Mouse (Mus musculus) bone marrow macrophage, adult 2 months (primary cell): Measurements from ENCODE around the gene Prorsd1. TPM values are rescaled to one million over a fixed set of nuclear protein-coding genes. Genes with fewer than 3 reads are reported as not detected.

ENCODE experiments used
- H3K27ac ChIP-seq: 2 replicates; pipeline ENCODE4 v1.5.1; 2012; ENCODE audit warnings: low read depth, low read length; ENCODE audit not compliant: insufficient read depth
- H3K4me1 ChIP-seq: 2 replicates; pipeline ENCODE4 v1.6.1; 2012; ENCODE audit warnings: low read length; ENCODE audit not compliant: control insufficient read depth, insufficient read depth
- H3K4me3 ChIP-seq: 2 replicates; pipeline ENCODE4 v1.5.1; 2012; ENCODE audit warnings: mild to moderate bottlenecking, low read length, moderate library complexity; ENCODE audit not compliant: insufficient read depth
- CTCF ChIP-seq: IDR thresholded peaks from 2 replicates; pipeline ENCODE4 v1.5.1; 2012; ENCODE audit warnings: low read depth, mild to moderate bottlenecking, low read length, moderate library complexity
- POLR2A ChIP-seq: IDR thresholded peaks from 2 replicates; pipeline ENCODE4 v1.6.1; 2012; ENCODE audit warnings: mild to moderate bottlenecking, low read depth, low read length, borderline replicate concordance
- polyA plus RNA-seq: library from polyadenylated mRNA; stranded (reverse); fragments of >200 nt; gene quantifications from 2 replicates; pipeline ENCODE4 v1.2.4, GENCODE M21; 2012; ENCODE audit not compliant: missing spikeins, insufficient read depth, insufficient read length

The Prorsd1 gene
- polyA plus RNA-seq, 1 experiment = 59.9 TPM

- Histone ChIP-seq H3K4me1 (peaks cover 2% of the 10 kb centered on the region; the same call in 1 of the 2 replicates), H3K27ac (no peak overlapping the region), H3K4me3 (no peak overlapping the region)
- TF ChIP-seq POLR2A = no peak
- no peak for TF ChIP-seq CTCF
Measured at GRCm38 (mm10) chr11:29544225-29544945, 29.6 kb upstream of the Prorsd1 start.

- Histone ChIP-seq H3K4me3 (no peak overlapping the region), H3K27ac (no peak overlapping the region), H3K4me1 (no peaks in the 10 kb centered on the region)
- TF ChIP-seq POLR2A (no peak), CTCF (no peak)
Measured at GRCm38 (mm10) chr11:29538201-29538600, 23.4 kb upstream of the Prorsd1 start.

GRCm38 (mm10) chr11:29525988-29526794 lies 11.4 kb upstream of the Prorsd1 start, which contains the start of gene Mtif2:
Mtif2 (plus strand) TSS chr11:29526408.
- Histone ChIP-seq H3K4me3 (peak within 1 kb of the TSS; percentile 67), H3K27ac (peak within 1 kb of the TSS; percentile 68), H3K4me1 (peaks cover 4% of the 10 kb centered on the region; the same call in 1 of the 2 replicates)
- no peak for TF ChIP-seq CTCF
- peak; percentile 21 for TF ChIP-seq POLR2A

GRCm38 (mm10) chr11:29514325-29514681 lies 530 bp downstream of the Prorsd1 start:
- TF ChIP-seq POLR2A (no peak), CTCF (no peak)
- Histone ChIP-seq H3K27ac (peak overlapping the region; percentile 86), H3K4me3 (peak overlapping the region; percentile 83), H3K4me1 (peaks cover 7% of the 10 kb centered on the region)

GRCm38 (mm10) chr11:29512818-29513535 lies 1.9 kb downstream of the Prorsd1 start:
- no peak for TF ChIP-seq CTCF
- no peak overlapping the region for H3K4me3 ChIP-seq
- H3K4me1 ChIP-seq = peaks cover 7% of the 10 kb centered on the region
- H3K27ac ChIP-seq = no peak overlapping the region

- TF ChIP-seq CTCF (no peak), POLR2A (no peak)
- no peak overlapping the region for H3K4me3 ChIP-seq
- H3K4me1 ChIP-seq = peaks cover 12% of the 10 kb centered on the region
- no peak overlapping the region for H3K27ac ChIP-seq
Measured at GRCm38 (mm10) chr11:29509421-29509820, 5.4 kb downstream of the Prorsd1 start.

GRCm38 (mm10) chr11:29504899-29505625 lies 9.8 kb downstream of the Prorsd1 start:
- no peak overlapping the region for H3K4me3 ChIP-seq
- TF ChIP-seq POLR2A = no peak
- no peak for TF ChIP-seq CTCF
- H3K27ac ChIP-seq = peak overlapping the region; percentile 57
- peaks cover 5% of the 10 kb centered on the region for H3K4me1 ChIP-seq

GRCm38 (mm10) chr11:29503948-29504893 lies 10.6 kb downstream of the Prorsd1 start:
- no peak overlapping the region for H3K4me3 ChIP-seq
- no peak overlapping the region for H3K27ac ChIP-seq
- TF ChIP-seq POLR2A = no peak
- TF ChIP-seq CTCF = no peak
- H3K4me1 ChIP-seq = peaks cover 5% of the 10 kb centered on the region

- TF ChIP-seq POLR2A (no peak), CTCF (no peak)
- Histone ChIP-seq H3K4me3 (no peak overlapping the region; the same call in 1 of the 2 replicates), H3K4me1 (peaks cover 10% of the 10 kb centered on the region), H3K27ac (peak overlapping the region; percentile 62)
Measured at GRCm38 (mm10) chr11:29496962-29497361, 17.9 kb downstream of the Prorsd1 start.
